Mouse (Mus musculus): ENCODE measurements around the gene Morf4l1. TPM values are rescaled to one million over a fixed set of nuclear protein-coding genes. Genes with fewer than 3 reads are reported as not detected.

Morf4l1 gene
- polyA plus RNA-seq, 1 experiment from 2014 or later, result 440 TPM

DNA sequence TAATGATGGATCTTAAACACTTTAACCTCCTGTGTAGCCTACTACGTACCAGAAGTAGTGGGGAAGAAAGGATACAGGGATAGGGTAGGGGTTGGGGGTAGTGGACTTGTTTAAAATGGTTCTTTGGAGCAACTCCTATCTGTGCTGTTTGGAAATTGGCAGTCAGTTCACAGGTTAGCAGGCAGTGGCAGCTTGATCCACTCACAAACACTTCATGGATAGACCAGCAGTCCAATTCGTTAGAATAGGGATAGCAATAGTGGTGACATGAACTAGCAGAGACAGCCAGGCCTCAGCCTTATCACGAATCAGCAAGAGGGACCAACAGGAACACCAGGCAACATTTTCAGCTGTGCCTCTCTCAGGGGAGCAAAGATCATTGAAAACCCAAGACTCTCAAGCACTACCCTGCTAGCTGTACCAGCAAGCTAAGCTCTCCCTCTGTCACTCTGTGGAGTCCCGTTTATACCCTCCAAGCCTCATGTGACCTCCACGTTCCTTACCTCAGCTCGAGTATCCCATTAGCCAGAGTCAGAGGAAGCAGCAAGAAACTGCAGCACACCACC, 14.1 kb upstream of the Morf4l1 start:
- Histone ChIP-seq H3K9me3 (no peaks in the 10 kb centered on the region), H3K4me2 (no peak overlapping the region), H3K9ac (no peak overlapping the region), H3K4me3 (no peak overlapping the region), H3K27ac (no peak overlapping the region), H3K27me3 (no peaks in the 10 kb centered on the region), H3K4me1 (0 out of 2 replicates have a peak, but pooled peaks cover 5% of the 10 kb centered on the region), H3K36me3 (no peaks in the 10 kb centered on the region)
- 80% methylated on average over 6 of the region's 6 CpGs for WGBS
- no peak for ATAC-seq (ENCODE audit: insufficient number of reproducible peaks, low FRiP score, low TSS enrichment, low read depth)

DNA sequence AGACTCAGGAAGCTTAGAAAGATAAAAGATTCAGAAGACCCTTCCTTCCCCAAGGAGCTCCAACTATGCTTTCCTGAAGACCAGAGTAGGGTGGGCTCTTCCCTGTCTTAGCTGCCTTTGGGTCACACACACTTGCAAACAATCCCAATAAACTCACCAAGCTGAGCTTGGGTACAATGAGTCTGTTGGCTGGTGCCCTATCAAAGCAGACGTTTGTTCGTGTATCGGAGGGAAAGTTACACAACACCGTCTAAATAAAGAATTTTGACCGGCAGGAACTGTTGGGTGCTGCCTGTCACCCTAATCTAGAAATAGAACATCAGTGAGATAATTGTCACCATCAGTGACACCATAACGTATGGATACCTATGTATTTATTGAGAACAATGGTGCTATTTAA, 12.6 kb upstream of the Morf4l1 start:
- H3K9me3 ChIP-seq, result no peaks in the 10 kb centered on the region
- 0 out of 2 replicates have a peak, but pooled peaks cover 5% of the 10 kb centered on the region for H3K4me1 ChIP-seq
- H3K27ac ChIP-seq, result no peak overlapping the region
- H3K4me3 ChIP-seq, result no peak overlapping the region
- WGBS, result 66% methylated on average over 6 of the region's 6 CpGs
- H3K36me3 ChIP-seq, result no peaks in the 10 kb centered on the region
- no peak for ATAC-seq (ENCODE audit: insufficient number of reproducible peaks, low FRiP score, low TSS enrichment, low read depth)
- H3K9ac ChIP-seq, result no peak overlapping the region
- no peak overlapping the region for H3K4me2 ChIP-seq
- no peaks in the 10 kb centered on the region for H3K27me3 ChIP-seq

GRCm38 (mm10) chr9:90126260-90127010, 11.9 kb upstream of the Morf4l1 start:
- Histone ChIP-seq H3K27ac (no peak overlapping the region), H3K4me2 (peak overlapping the region; percentile 34), H3K9ac (0 out of 2 replicates have a peak overlapping the region, but pooled peaks have one; percentile 7), H3K36me3 (no peaks in the 10 kb centered on the region), H3K4me3 (peak overlapping the region; percentile 20), H3K27me3 (no peaks in the 10 kb centered on the region), H3K9me3 (no peaks in the 10 kb centered on the region), H3K4me1 (0 out of 2 replicates have a peak, but pooled peaks cover 5% of the 10 kb centered on the region)
- 2% methylated on average over 30 of the region's 30 CpGs for WGBS
- no peak; the same call in 1 of the 2 replicates for ATAC-seq (ENCODE audit: insufficient number of reproducible peaks, low FRiP score, low TSS enrichment, low read depth)

DNA sequence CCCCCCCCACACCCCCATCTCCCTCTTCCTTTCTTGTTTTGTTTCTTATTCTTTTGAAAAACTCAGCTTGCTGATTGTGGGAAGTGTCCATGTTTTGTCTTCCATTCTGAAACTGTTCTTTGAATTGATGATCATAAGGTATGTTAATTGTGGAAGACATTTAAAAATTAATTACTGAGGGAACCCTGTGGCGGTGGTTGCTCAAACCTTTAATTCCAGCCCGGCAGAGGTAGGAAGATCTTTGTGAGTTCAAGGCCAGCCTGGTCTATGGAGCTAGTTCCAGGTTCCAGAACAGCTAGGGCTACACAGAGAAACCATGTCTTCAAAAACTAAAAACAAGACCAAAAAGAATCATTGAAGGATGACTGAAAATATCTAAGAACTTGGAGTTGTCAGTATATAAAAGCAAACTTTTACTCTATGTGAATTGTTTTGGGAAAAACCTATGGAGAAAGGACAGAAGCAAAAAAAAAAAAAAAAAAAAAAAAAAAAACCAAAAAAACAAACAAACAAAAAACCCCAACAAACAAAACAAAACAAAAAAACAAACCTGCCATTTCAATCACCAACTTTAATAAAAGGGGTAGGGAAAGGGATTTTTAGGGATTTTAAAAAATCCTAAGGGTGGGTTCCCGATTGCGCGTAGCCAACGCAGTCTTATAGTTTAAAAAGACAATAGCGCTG, 11.0 kb upstream of the Morf4l1 start:
- Histone ChIP-seq H3K4me2 (peak overlapping the region; percentile 34), H3K36me3 (no peaks in the 10 kb centered on the region), H3K27ac (no peak overlapping the region), H3K4me3 (peak overlapping the region; percentile 20), H3K27me3 (no peaks in the 10 kb centered on the region), H3K9ac (no peak overlapping the region), H3K9me3 (no peaks in the 10 kb centered on the region), H3K4me1 (0 out of 2 replicates have a peak, but pooled peaks cover 5% of the 10 kb centered on the region)
- ATAC-seq (ENCODE audit: insufficient number of reproducible peaks, low FRiP score, low TSS enrichment, low read depth), result no peak
- WGBS, result 19% methylated on average over 7 of the region's 7 CpGs

- no peak overlapping the region for H3K27ac ChIP-seq
- no peak overlapping the region for H3K4me2 ChIP-seq
- H3K4me1 ChIP-seq, result 0 out of 2 replicates have a peak, but pooled peaks cover 5% of the 10 kb centered on the region
- no peak for ATAC-seq (ENCODE audit: insufficient number of reproducible peaks, low FRiP score, low TSS enrichment, low read depth)
- 39% methylated on average over 8 of the region's 8 CpGs for WGBS
- H3K9ac ChIP-seq, result no peak overlapping the region
- no peaks in the 10 kb centered on the region for H3K9me3 ChIP-seq
- H3K4me3 ChIP-seq, result no peak overlapping the region
- no peaks in the 10 kb centered on the region for H3K36me3 ChIP-seq
- H3K27me3 ChIP-seq, result no peaks in the 10 kb centered on the region
These were observed 10.3 kb upstream of the Morf4l1 start for GRCm38 (mm10) chr9:90124873-90125245.

- Histone ChIP-seq H3K4me2 (no peak overlapping the region), H3K27me3 (no peaks in the 10 kb centered on the region), H3K27ac (no peak overlapping the region), H3K9me3 (no peaks in the 10 kb centered on the region), H3K36me3 (no peaks in the 10 kb centered on the region), H3K4me3 (no peak overlapping the region), H3K4me1 (0 out of 2 replicates have a peak, but pooled peaks cover 5% of the 10 kb centered on the region), H3K9ac (no peak overlapping the region)
- 0 out of 2 replicates have a peak, but pooled peaks have one; percentile 52 for ATAC-seq (ENCODE audit: insufficient number of reproducible peaks, low FRiP score, low TSS enrichment, low read depth)
- WGBS, result 35% methylated on average over 11 of the region's 11 CpGs
These were observed 9.7 kb upstream of the Morf4l1 start for GRCm38 (mm10) chr9:90124156-90124872.

DNA sequence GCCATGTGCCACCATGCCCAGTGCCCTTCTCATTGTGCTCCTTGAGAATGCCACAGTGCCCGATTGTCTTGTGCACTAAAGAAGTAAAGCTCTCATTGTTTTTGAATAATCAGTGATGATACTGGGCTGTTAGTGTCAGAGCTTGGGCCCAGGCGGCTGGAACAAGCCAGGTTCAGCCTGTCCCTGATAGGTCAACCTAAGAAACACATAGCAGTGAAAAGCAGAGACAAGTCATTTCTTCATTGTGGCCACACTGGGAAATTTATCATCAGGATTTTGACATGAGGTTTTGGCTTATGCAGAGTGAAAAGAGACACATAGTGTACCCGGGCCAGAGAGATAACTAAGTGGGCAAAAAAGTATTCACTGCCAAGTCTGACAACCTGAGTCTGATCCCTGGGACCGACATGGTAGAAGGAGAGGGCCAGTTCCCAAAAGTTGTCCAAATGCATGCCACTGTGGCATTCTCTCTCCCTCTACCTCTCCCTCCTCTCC, 7.7 kb upstream of the Morf4l1 start:
- Histone ChIP-seq H3K36me3 (no peaks in the 10 kb centered on the region), H3K27me3 (no peaks in the 10 kb centered on the region), H3K9ac (no peak overlapping the region), H3K4me3 (no peak overlapping the region), H3K27ac (no peak overlapping the region), H3K4me2 (no peak overlapping the region), H3K4me1 (0 out of 2 replicates have a peak, but pooled peaks cover 5% of the 10 kb centered on the region), H3K9me3 (no peaks in the 10 kb centered on the region)
- ATAC-seq (ENCODE audit: insufficient number of reproducible peaks, low FRiP score, low TSS enrichment, low read depth), result no peak
- WGBS, result 79% methylated on average over 4 of the region's 4 CpGs

GRCm38 (mm10) chr9:90117234-90117633, 2.7 kb upstream of the Morf4l1 start:
- Histone ChIP-seq H3K27ac (no peak overlapping the region), H3K4me3 (no peak overlapping the region), H3K9me3 (no peaks in the 10 kb centered on the region), H3K9ac (no peak overlapping the region), H3K27me3 (no peaks in the 10 kb centered on the region), H3K36me3 (no peaks in the 10 kb centered on the region), H3K4me2 (no peak overlapping the region), H3K4me1 (peaks cover 6% of the 10 kb centered on the region; the same call in 1 of the 2 replicates)
- ATAC-seq (ENCODE audit: insufficient number of reproducible peaks, low FRiP score, low TSS enrichment, low read depth), result no peak

DNA sequence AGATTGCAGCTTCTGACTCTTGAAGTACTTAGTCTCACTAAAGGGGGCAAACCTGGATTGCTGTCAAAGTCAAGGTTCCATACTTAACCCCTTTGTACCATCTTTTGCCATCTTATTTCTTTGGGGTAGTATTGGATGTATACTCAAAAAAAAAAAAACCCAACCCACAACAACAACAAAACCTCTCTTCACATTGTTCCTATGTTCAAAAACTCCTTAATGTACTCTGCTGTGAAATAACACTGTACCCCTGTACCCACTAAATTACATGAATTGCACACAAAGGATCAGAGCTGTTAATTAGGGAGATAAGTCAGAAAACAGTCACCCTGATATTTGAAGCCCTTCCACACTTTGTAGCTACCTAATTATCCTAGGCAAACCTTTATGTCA, 730 bp upstream of the Morf4l1 start:
- H3K36me3 ChIP-seq, result no peaks in the 10 kb centered on the region
- no peak overlapping the region for H3K27ac ChIP-seq
- peak overlapping the region; percentile 79 for H3K4me3 ChIP-seq
- H3K27me3 ChIP-seq, result no peaks in the 10 kb centered on the region
- H3K4me1 ChIP-seq, result peaks cover 6% of the 10 kb centered on the region; the same call in 1 of the 2 replicates
- no peaks in the 10 kb centered on the region for H3K9me3 ChIP-seq
- H3K9ac ChIP-seq, result no peak overlapping the region
- peak overlapping the region; percentile 72 for H3K4me2 ChIP-seq
- no peak for ATAC-seq (ENCODE audit: insufficient number of reproducible peaks, low FRiP score, low TSS enrichment, low read depth)

DNA sequence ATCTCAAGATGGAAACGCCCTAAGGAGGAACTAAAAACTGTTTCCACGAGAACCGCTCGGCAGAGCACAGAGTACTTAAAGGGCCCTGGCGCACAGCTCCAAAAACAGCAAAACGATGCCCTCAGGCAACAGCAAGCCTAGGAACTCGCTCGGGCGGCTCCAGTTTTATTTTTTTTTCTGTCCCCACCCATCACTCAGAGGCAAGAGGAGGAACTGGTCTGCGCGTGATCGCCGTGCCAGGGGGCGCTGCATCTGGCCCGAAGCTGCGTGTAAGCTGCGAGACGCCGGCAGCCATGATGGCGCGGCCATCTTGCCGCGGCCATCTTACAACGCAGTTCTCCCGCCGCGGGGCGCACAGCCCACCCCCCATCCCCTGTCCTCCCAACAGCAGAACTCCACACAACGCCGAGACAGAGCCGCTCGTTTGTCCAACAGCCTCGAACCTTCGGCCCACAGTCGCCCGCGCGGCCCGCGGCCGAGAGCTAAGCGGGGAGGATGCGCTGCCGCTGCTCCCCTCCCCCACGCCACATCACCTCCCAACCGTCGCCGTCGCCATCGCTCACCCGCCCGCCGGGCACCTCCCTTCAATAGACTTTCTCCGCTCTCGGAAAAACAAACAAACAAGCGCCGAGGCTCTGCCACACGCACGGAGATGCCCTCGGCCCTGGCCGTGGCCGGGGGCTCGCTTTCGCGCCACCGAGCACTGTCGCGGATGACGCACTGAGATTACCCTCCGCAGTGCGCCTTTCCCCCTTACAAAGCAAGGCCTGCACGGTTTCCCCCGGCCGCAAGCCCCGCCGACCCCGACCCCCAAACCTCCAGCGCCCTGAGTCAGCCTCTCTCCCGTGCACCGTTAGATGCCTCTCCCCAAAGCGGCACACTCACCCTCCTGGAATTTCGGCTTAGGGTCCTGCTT, 665 bp downstream of the Morf4l1 start:
- under 1% methylated on average over 82 of the region's 82 CpGs for WGBS
- peak; percentile 68 for ATAC-seq (ENCODE audit: insufficient number of reproducible peaks, low FRiP score, low TSS enrichment, low read depth)
- H3K9ac ChIP-seq, result peak overlapping the region; percentile 98
- H3K9me3 ChIP-seq, result no peaks in the 10 kb centered on the region
- H3K36me3 ChIP-seq, result peaks cover 6% of the 10 kb centered on the region; the same call in 1 of the 2 replicates
- H3K4me1 ChIP-seq, result peaks cover 6% of the 10 kb centered on the region; the same call in 1 of the 2 replicates
- peak overlapping the region; percentile 79 for H3K4me3 ChIP-seq
- peak overlapping the region; percentile 100 for H3K27ac ChIP-seq
- H3K4me2 ChIP-seq, result peak overlapping the region; percentile 55
- no peaks in the 10 kb centered on the region for H3K27me3 ChIP-seq
